Mouse (Mus musculus): ENCODE measurements around the gene Cnr2.

GRCm38 (mm10) chr4:135928376-135928775 is 33.2 kb downstream of the Cnr2 start:
- no peak for TF ChIP-seq CTCF (IDR thresholded peaks at IDR 0.05; ENCODE audit: low read depth, low read length)
- TF ChIP-seq POLR2A (IDR thresholded peaks at IDR 0.05; ENCODE audit: extremely low read depth, insufficient read depth, low read length): no peak

Data from liver, adult 2 months (tissue).